ENCODE assay signal across 17 mouse cellular contexts in the genomic region with DNA sequence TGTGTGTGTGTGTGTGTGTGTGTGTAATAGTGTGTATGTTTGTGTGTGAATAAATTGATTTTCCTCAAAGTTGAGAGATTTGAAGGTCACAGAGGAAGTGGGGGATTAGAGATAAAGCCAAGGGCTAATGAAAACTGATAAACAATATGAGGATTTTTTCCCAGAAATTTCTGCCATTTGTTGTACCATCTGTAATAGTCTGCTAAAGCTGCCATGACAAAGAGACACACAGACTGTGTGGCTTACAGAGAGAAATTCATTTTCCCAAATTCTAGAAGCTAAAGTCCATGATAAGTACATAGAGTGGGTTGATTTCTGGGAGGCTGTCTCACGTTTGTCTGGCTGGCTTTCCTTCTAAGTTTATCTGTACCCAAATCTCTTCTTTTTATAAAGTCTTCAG.
"Had no signal": no experiment of that assay in that cellular context is flagged by ENCODE, and none has a peak within 500 bp of the region (broad histone marks: within the 10 kb centered on the region; RNA-seq: fewer than 3 reads in every experiment).

No protein-coding gene starts in this region.

- H3K4me3 ChIP-seq: lung, embryonic 15.5 days; megakaryocyte, embryonic 14.5 days; midbrain, embryonic 13.5 days; midbrain, embryonic 15.5 days; neural tube, embryonic 12.5 days; stomach, embryonic 15.5 days had no signal

- H3K27ac ChIP-seq: lung, embryonic 15.5 days; macrophage; midbrain, embryonic 13.5 days; midbrain, embryonic 15.5 days; neural tube, embryonic 12.5 days; stomach, embryonic 15.5 days; stomach, postnatal 0 days had no signal

- DNase-seq: lung, adult 2 months; lung, postnatal 14 days; lung, postnatal 36 days; right cerebral cortex, postnatal 14 days; thymus, adult 18-20 months; thymus, postnatal 14 days; thymus, postnatal 36 days had no signal

- ATAC-seq: lung, postnatal 0 days; midbrain, embryonic 13.5 days; midbrain, embryonic 15.5 days had no signal

- H3K4me2 ChIP-seq: lung, embryonic 15.5 days; midbrain, embryonic 11.5 days; midbrain, embryonic 13.5 days; midbrain, embryonic 15.5 days; neural tube, embryonic 12.5 days; stomach, embryonic 15.5 days had no signal

- H3K36me3 ChIP-seq: lung, embryonic 15.5 days; midbrain, embryonic 13.5 days; midbrain, embryonic 15.5 days; neural tube, embryonic 12.5 days; stomach, embryonic 15.5 days had no signal

- H3K9ac ChIP-seq: lung, embryonic 15.5 days; midbrain, embryonic 13.5 days; midbrain, embryonic 15.5 days; neural tube, embryonic 12.5 days; stomach, embryonic 15.5 days had no signal

- H3K27me3 ChIP-seq: lung, embryonic 15.5 days; megakaryocyte, embryonic 14.5 days; midbrain, embryonic 13.5 days; midbrain, embryonic 15.5 days; neural tube, embryonic 12.5 days; stomach, embryonic 15.5 days had no signal

- H3K9me3 ChIP-seq: lung, embryonic 15.5 days; megakaryocyte, embryonic 14.5 days; midbrain, embryonic 13.5 days; midbrain, embryonic 15.5 days; neural tube, embryonic 12.5 days; stomach, embryonic 15.5 days had no signal

- H3K4me1 ChIP-seq: lung, embryonic 15.5 days; megakaryocyte, embryonic 14.5 days; midbrain, embryonic 13.5 days; midbrain, embryonic 15.5 days; neural tube, embryonic 12.5 days; stomach, embryonic 15.5 days had no signal
